Mouse (Mus musculus): ENCODE data around the gene Uroc1. TPM values are rescaled to one million over a fixed set of nuclear protein-coding genes. Genes with fewer than 3 reads are reported as not detected.

Gene Uroc1
- polyA plus RNA-seq, 1 experiment = not detected

GRCm38 (mm10) chr6:90358142-90358541 lies 25.1 kb downstream of the Uroc1 start:
- TF ChIP-seq CTCF (IDR thresholded peaks at IDR 0.05; ENCODE audit: borderline replicate concordance, extremely low read depth, insufficient read depth, insufficient read length) (no peak), POLR2A (IDR thresholded peaks at IDR 0.05; ENCODE audit: borderline replicate concordance, extremely low read depth, insufficient read depth, insufficient read length, poor library complexity, severe bottlenecking) (no peak)
- DNase-seq (ENCODE audit: low read depth) = no peak

- peak; percentile 6 for DNase-seq (ENCODE audit: low read depth)
- TF ChIP-seq CTCF (IDR thresholded peaks at IDR 0.05; ENCODE audit: borderline replicate concordance, extremely low read depth, insufficient read depth, insufficient read length) (no peak), POLR2A (IDR thresholded peaks at IDR 0.05; ENCODE audit: borderline replicate concordance, extremely low read depth, insufficient read depth, insufficient read length, poor library complexity, severe bottlenecking) (no peak)
Measured at GRCm38 (mm10) chr6:90359445-90359844, 26.4 kb downstream of the Uroc1 start.

- TF ChIP-seq CTCF (IDR thresholded peaks at IDR 0.05; ENCODE audit: borderline replicate concordance, extremely low read depth, insufficient read depth, insufficient read length) = no peak
- no peak for TF ChIP-seq POLR2A (IDR thresholded peaks at IDR 0.05; ENCODE audit: borderline replicate concordance, extremely low read depth, insufficient read depth, insufficient read length, poor library complexity, severe bottlenecking)
- DNase-seq (ENCODE audit: low read depth) = peak; percentile 91
Measured at GRCm38 (mm10) chr6:90360024-90360781, 27.1 kb downstream of the Uroc1 start.

- TF ChIP-seq CTCF (IDR thresholded peaks at IDR 0.05; ENCODE audit: borderline replicate concordance, extremely low read depth, insufficient read depth, insufficient read length) = no peak
- no peak for TF ChIP-seq POLR2A (IDR thresholded peaks at IDR 0.05; ENCODE audit: borderline replicate concordance, extremely low read depth, insufficient read depth, insufficient read length, poor library complexity, severe bottlenecking)
- no peak for DNase-seq (ENCODE audit: low read depth)
Measured at GRCm38 (mm10) chr6:90360922-90361614, 28.0 kb downstream of the Uroc1 start.

GRCm38 (mm10) chr6:90363301-90363700 lies 30.2 kb downstream of the Uroc1 start:
- TF ChIP-seq POLR2A (IDR thresholded peaks at IDR 0.05; ENCODE audit: borderline replicate concordance, extremely low read depth, insufficient read depth, insufficient read length, poor library complexity, severe bottlenecking) (no peak), CTCF (IDR thresholded peaks at IDR 0.05; ENCODE audit: borderline replicate concordance, extremely low read depth, insufficient read depth, insufficient read length) (no peak)
- DNase-seq (ENCODE audit: low read depth) = no peak

- DNase-seq (ENCODE audit: low read depth) = peak; percentile 99
- no peak for TF ChIP-seq CTCF (IDR thresholded peaks at IDR 0.05; ENCODE audit: borderline replicate concordance, extremely low read depth, insufficient read depth, insufficient read length)
- TF ChIP-seq POLR2A (IDR thresholded peaks at IDR 0.05; ENCODE audit: borderline replicate concordance, extremely low read depth, insufficient read depth, insufficient read length, poor library complexity, severe bottlenecking) = peak; percentile 81
Measured at GRCm38 (mm10) chr6:90368976-90369724, 36.1 kb downstream of the Uroc1 start, which contains the start of gene Zxdc. TSS of gene Zxdc (plus strand) at chr6:90369492.

GRCm38 (mm10) chr6:90369725-90370553 lies 36.9 kb downstream of the Uroc1 start:
- DNase-seq (ENCODE audit: low read depth) = peak; percentile 64
- TF ChIP-seq POLR2A (IDR thresholded peaks at IDR 0.05; ENCODE audit: borderline replicate concordance, extremely low read depth, insufficient read depth, insufficient read length, poor library complexity, severe bottlenecking) = no peak
- no peak for TF ChIP-seq CTCF (IDR thresholded peaks at IDR 0.05; ENCODE audit: borderline replicate concordance, extremely low read depth, insufficient read depth, insufficient read length)

- TF ChIP-seq CTCF (IDR thresholded peaks at IDR 0.05; ENCODE audit: borderline replicate concordance, extremely low read depth, insufficient read depth, insufficient read length) = no peak
- no peak for TF ChIP-seq POLR2A (IDR thresholded peaks at IDR 0.05; ENCODE audit: borderline replicate concordance, extremely low read depth, insufficient read depth, insufficient read length, poor library complexity, severe bottlenecking)
- DNase-seq (ENCODE audit: low read depth) = no peak
Measured at GRCm38 (mm10) chr6:90374647-90375046, 41.6 kb downstream of the Uroc1 start.

GRCm38 (mm10) chr6:90377708-90378107 lies 44.6 kb downstream of the Uroc1 start:
- TF ChIP-seq CTCF (IDR thresholded peaks at IDR 0.05; ENCODE audit: borderline replicate concordance, extremely low read depth, insufficient read depth, insufficient read length) = no peak
- no peak for TF ChIP-seq POLR2A (IDR thresholded peaks at IDR 0.05; ENCODE audit: borderline replicate concordance, extremely low read depth, insufficient read depth, insufficient read length, poor library complexity, severe bottlenecking)
- DNase-seq (ENCODE audit: low read depth) = no peak

- no peak for DNase-seq (ENCODE audit: low read depth)
- TF ChIP-seq POLR2A (IDR thresholded peaks at IDR 0.05; ENCODE audit: borderline replicate concordance, extremely low read depth, insufficient read depth, insufficient read length, poor library complexity, severe bottlenecking) (no peak), CTCF (IDR thresholded peaks at IDR 0.05; ENCODE audit: borderline replicate concordance, extremely low read depth, insufficient read depth, insufficient read length) (no peak)
Measured at GRCm38 (mm10) chr6:90381465-90381864, 48.4 kb downstream of the Uroc1 start.

All from brain, embryonic 14.5 days (tissue).